Mouse (Mus musculus) thymus, adult 2 months (tissue): Measurements from ENCODE around the gene Memo1.

Source experiments
- CTCF ChIP-seq: fragments of 200-500 bp; IDR thresholded peaks from 2 replicates; pipeline ENCODE4 v1.5.1; 2012; ENCODE audit warnings: mild to moderate bottlenecking, control low read depth, low read length, moderate library complexity, borderline replicate concordance; ENCODE audit not compliant: control insufficient read depth, poor library complexity, insufficient read depth; ENCODE audit errors: extremely low read depth
- POLR2A ChIP-seq: fragments of 200-500 bp; IDR thresholded peaks from 2 replicates; pipeline ENCODE4 v1.6.1; 2012; ENCODE audit warnings: mild to moderate bottlenecking, low read length, control low read depth, moderate library complexity; ENCODE audit not compliant: control insufficient read depth, poor library complexity, insufficient read depth; ENCODE audit errors: extremely low read depth

DNA sequence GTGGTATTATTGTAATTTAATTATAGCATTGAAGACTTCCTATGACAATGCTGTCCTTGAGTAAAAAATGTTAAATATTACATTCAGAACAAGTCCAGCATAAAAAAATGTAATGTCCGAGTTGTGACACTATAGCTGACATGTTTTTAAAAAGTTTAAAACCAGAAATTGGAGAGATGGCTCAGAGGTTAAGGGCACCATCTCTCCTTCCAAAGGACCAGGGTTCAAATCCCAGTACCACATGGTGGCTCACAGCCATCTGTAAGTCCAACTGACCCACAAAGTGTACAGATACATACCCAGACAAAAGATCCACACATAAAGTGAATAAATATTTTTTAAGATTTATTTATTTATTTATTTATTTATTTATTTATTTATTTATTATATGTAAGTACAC lies 10.7 kb upstream of the Memo1 start:
- TF ChIP-seq CTCF (no peak), POLR2A (no peak)
